Mouse (Mus musculus) myocyte (in vitro differentiated cells): ENCODE data around the gene Syn3.

ENCODE experiments used
- POLR2A ChIP-seq: IDR thresholded peaks from one replicate; pipeline ENCODE4 v1.6.1; 2011; ENCODE audit warnings: low read depth, mild to moderate bottlenecking, control low read depth, moderate library complexity; ENCODE audit not compliant: insufficient read length
- REST ChIP-seq: IDR thresholded peaks from one replicate; pipeline ENCODE4 v1.6.1; 2011; ENCODE audit warnings: mild to moderate bottlenecking, control low read depth, moderate library complexity; ENCODE audit not compliant: insufficient read depth, insufficient read length

DNA sequence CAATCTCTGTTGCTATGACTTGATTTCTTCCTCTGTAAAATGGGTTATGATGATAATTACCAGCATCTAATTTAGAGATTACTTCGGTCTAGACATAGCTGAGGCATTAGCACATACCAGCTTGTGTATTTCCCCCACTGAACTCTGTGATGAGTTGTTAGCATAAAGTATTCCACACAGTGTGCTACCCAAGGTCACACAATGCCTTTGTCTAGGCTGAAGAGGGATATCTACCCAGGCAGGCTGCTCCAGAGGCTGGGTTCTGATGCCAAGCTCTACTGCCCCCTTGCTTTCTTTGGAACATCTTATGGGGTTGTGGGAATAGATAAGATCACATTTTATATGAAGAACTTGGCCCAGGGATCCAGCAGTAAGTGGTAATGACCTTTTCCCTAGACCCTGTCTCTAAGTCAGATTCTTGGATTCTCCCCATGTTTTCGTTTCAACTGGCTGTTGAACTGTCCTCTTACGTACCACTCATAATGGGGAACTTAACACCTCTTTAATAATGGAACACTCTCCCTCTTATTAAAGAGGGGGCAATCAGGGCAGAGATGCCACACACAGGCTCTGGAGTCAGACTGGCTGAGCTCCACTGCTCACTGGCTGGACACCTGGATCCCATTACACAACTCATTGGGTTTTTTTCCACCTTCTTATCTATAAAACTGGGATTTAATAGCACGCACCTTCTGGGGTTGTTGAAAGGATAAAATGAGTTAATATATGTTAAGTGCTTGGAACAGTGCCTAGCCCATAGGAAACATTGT lies 100.9 kb downstream of the Syn3 start:
- TF ChIP-seq POLR2A = no peak
- TF ChIP-seq REST = no peak
